Mouse (Mus musculus) lung, postnatal 0 days (tissue): ENCODE results near the gene Nrl. TPM values are rescaled to one million over a fixed set of nuclear protein-coding genes. Genes with fewer than 3 reads are reported as not detected.
A peak's percentile ranks its signal among the peaks of the same experiment; 100 is the strongest.

Source experiments
- ATAC-seq: fragments of 200-750 bp; cut with Nextera tagmentation; 2 replicates; pipeline ENCODE4 v1.8.0; 2017; ENCODE audit warnings: moderate library complexity
- DNase-seq: peaks from one replicate; pipeline ENCODE4 v3.0.0-alpha.2; 2016; ENCODE audit warnings: low spot score
- H3K27ac ChIP-seq: fragments of 300-500 bp; sonication (generic); 2 replicates; pipeline ENCODE4 v1.5.1; 2014; ENCODE audit warnings: antibody characterized with exemption, mild to moderate bottlenecking, low read length, mixed read lengths
- H3K27me3 ChIP-seq: fragments of 300-500 bp; sonication (generic); replicated peaks from 2 replicates; pipeline ENCODE4 v1.6.1; 2014; ENCODE audit warnings: low read length, mixed read lengths; ENCODE audit not compliant: insufficient read depth
- H3K36me3 ChIP-seq: fragments of 300-500 bp; sonication (generic); 2 replicates; pipeline ENCODE4 v1.6.1; 2014; ENCODE audit warnings: low read length, mixed read lengths; ENCODE audit not compliant: insufficient read depth
- H3K4me1 ChIP-seq: fragments of 300-500 bp; sonication (generic); 2 replicates; pipeline ENCODE4 v1.6.1; 2014; ENCODE audit warnings: antibody characterized with exemption, low read depth, low read length, mixed read lengths; ENCODE audit not compliant: insufficient read depth
- H3K4me2 ChIP-seq: fragments of 300-500 bp; sonication (generic); replicated peaks from 2 replicates; pipeline ENCODE4 v1.6.1; 2014; ENCODE audit warnings: low read depth, mild to moderate bottlenecking, low read length, moderate library complexity, mixed read lengths
- H3K4me3 ChIP-seq: fragments of 300-500 bp; sonication (generic); 2 replicates; pipeline ENCODE4 v1.5.1; 2014; ENCODE audit warnings: low read depth, low read length
- H3K9ac ChIP-seq: fragments of 300-500 bp; sonication (generic); replicated peaks from 2 replicates; pipeline ENCODE4 v1.6.1; 2014; ENCODE audit warnings: low read depth, mild to moderate bottlenecking
- H3K9me3 ChIP-seq: fragments of 300-500 bp; sonication (generic); 2 replicates; pipeline ENCODE4 v1.6.1; 2016; ENCODE audit warnings: low read length, mixed read lengths
- CTCF ChIP-seq: IDR thresholded peaks from 2 replicates; pipeline ENCODE4 v1.5.1; 2016; ENCODE audit warnings: antibody characterized with exemption, mild to moderate bottlenecking
- EP300 ChIP-seq: IDR thresholded peaks from 2 replicates; pipeline ENCODE4 v1.6.1; 2016; ENCODE audit warnings: antibody characterized with exemption, mild to moderate bottlenecking, control low read depth
- WGBS: fragments of 180-500 bp; shearing (Covaris S2); extraction: QIAGEN DNeasy Blood & Tissue Kit; methylation state at CpG from one replicate; pipeline ENCODE4 v1.1.7; 2014; 5-methylcytosine and 5-hydroxymethylcytosine counted together
- polyA plus RNA-seq: library from polyadenylated mRNA; unstranded; fragments of >200 nt; fragmentation: Nextera tagmentation; extraction: Ambion mirVana; gene quantifications from 2 replicates; pipeline ENCODE4 v1.2.1, GENCODE M21; 2015

Nrl gene
- polyA plus RNA-seq, 1 experiment from 2014 or later: not detected

- peak overlapping the region; percentile 58 for H3K27ac ChIP-seq
- H3K4me2 ChIP-seq: no peak overlapping the region
- H3K9ac ChIP-seq: no peak overlapping the region
- peak; percentile 95 for DNase-seq
- WGBS: 20% methylated on average over 5 of the region's 5 CpGs
- TF ChIP-seq CTCF: peak; percentile 96
- peak; percentile 55 for TF ChIP-seq EP300
- no peak for ATAC-seq
- H3K36me3 ChIP-seq: no peaks in the 10 kb centered on the region
- no peaks in the 10 kb centered on the region for H3K27me3 ChIP-seq
- no peak overlapping the region for H3K4me3 ChIP-seq
- H3K4me1 ChIP-seq: peaks cover 7% of the 10 kb centered on the region; the same call in 1 of the 2 replicates
- no peaks in the 10 kb centered on the region for H3K9me3 ChIP-seq
Measured at GRCm38 (mm10) chr14:55557003-55557402, 32.2 kb upstream of the Nrl start.

- Histone ChIP-seq H3K36me3 (no peaks in the 10 kb centered on the region), H3K4me1 (no peaks in the 10 kb centered on the region), H3K4me3 (no peak overlapping the region), H3K27ac (no peak overlapping the region), H3K9ac (no peak overlapping the region), H3K4me2 (no peak overlapping the region), H3K27me3 (no peaks in the 10 kb centered on the region), H3K9me3 (no peaks in the 10 kb centered on the region)
- ATAC-seq (no peak), DNase-seq (no peak)
- 67% methylated on average over 3 of the region's 3 CpGs for WGBS
- no peak for TF ChIP-seq EP300
- no peak for TF ChIP-seq CTCF
Measured at GRCm38 (mm10) chr14:55555788-55556187, 31.0 kb upstream of the Nrl start.

GRCm38 (mm10) chr14:55554635-55555034 lies 29.9 kb upstream of the Nrl start:
- Histone ChIP-seq H3K27ac (no peak overlapping the region), H3K4me1 (no peaks in the 10 kb centered on the region), H3K4me2 (no peak overlapping the region), H3K27me3 (no peaks in the 10 kb centered on the region), H3K9ac (no peak overlapping the region), H3K4me3 (no peak overlapping the region), H3K9me3 (no peaks in the 10 kb centered on the region), H3K36me3 (0 out of 2 replicates have a peak, but pooled peaks cover 3% of the 10 kb centered on the region)
- ATAC-seq (no peak), DNase-seq (no peak)
- TF ChIP-seq CTCF: no peak
- no peak for TF ChIP-seq EP300

- WGBS: 87% methylated on average over 8 of the region's 8 CpGs
- no peak overlapping the region for H3K9ac ChIP-seq
- H3K4me1 ChIP-seq: no peaks in the 10 kb centered on the region
- H3K27ac ChIP-seq: no peak overlapping the region
- no peak for ATAC-seq
- TF ChIP-seq EP300 (no peak), CTCF (no peak)
- H3K27me3 ChIP-seq: no peaks in the 10 kb centered on the region
- H3K4me3 ChIP-seq: no peak overlapping the region
- H3K4me2 ChIP-seq: no peak overlapping the region
- no peaks in the 10 kb centered on the region for H3K9me3 ChIP-seq
- no peak for DNase-seq
- peaks cover 23% of the 10 kb centered on the region; the same call in 1 of the 2 replicates for H3K36me3 ChIP-seq
Measured at GRCm38 (mm10) chr14:55551794-55552193, 27.0 kb upstream of the Nrl start.

- no peak for TF ChIP-seq CTCF
- no peak for TF ChIP-seq EP300
- Histone ChIP-seq H3K27me3 (no peaks in the 10 kb centered on the region), H3K4me1 (no peaks in the 10 kb centered on the region), H3K36me3 (peaks cover 23% of the 10 kb centered on the region; the same call in 1 of the 2 replicates), H3K4me2 (no peak overlapping the region), H3K27ac (no peak overlapping the region), H3K4me3 (no peak overlapping the region), H3K9ac (no peak overlapping the region), H3K9me3 (no peaks in the 10 kb centered on the region)
- ATAC-seq (no peak), DNase-seq (no peak)
- 63% methylated on average over 5 of the region's 5 CpGs for WGBS
Measured at GRCm38 (mm10) chr14:55551347-55551746, 26.6 kb upstream of the Nrl start.

- H3K27ac ChIP-seq: no peak overlapping the region
- TF ChIP-seq CTCF (no peak), EP300 (no peak)
- H3K4me3 ChIP-seq: no peak overlapping the region
- H3K4me1 ChIP-seq: no peaks in the 10 kb centered on the region
- no peak overlapping the region for H3K9ac ChIP-seq
- ATAC-seq (no peak), DNase-seq (no peak)
- H3K27me3 ChIP-seq: no peaks in the 10 kb centered on the region
- 84% methylated on average over 6 of the region's 6 CpGs for WGBS
- H3K4me2 ChIP-seq: no peak overlapping the region
- H3K36me3 ChIP-seq: peaks cover 27% of the 10 kb centered on the region; the same call in 1 of the 2 replicates
- no peaks in the 10 kb centered on the region for H3K9me3 ChIP-seq
Measured at GRCm38 (mm10) chr14:55550191-55550590, 25.4 kb upstream of the Nrl start.

- 70% methylated on average over 9 of the region's 9 CpGs for WGBS
- peaks cover 30% of the 10 kb centered on the region; the same call in 1 of the 2 replicates for H3K36me3 ChIP-seq
Measured at GRCm38 (mm10) chr14:55544334-55544733, 19.6 kb upstream of the Nrl start.

More at GRCm38 (mm10) chr14:55544334-55544733, 19.6 kb upstream of the Nrl start:
- no peaks in the 10 kb centered on the region for H3K27me3 ChIP-seq
- no peaks in the 10 kb centered on the region for H3K9me3 ChIP-seq
- ATAC-seq (no peak), DNase-seq (no peak)
- H3K4me1 ChIP-seq: peaks cover 8% of the 10 kb centered on the region; the same call in 1 of the 2 replicates
- H3K9ac ChIP-seq: no peak overlapping the region
- no peak overlapping the region for H3K4me3 ChIP-seq
- no peak for TF ChIP-seq EP300
- no peak for TF ChIP-seq CTCF
- H3K27ac ChIP-seq: no peak overlapping the region
- H3K4me2 ChIP-seq: no peak overlapping the region
